Mouse (Mus musculus) forelimb bud, embryonic 11.5 days (tissue): ENCODE data around the gene Tmtc1.

Experiments
- DNase-seq: peaks from one replicate; pipeline ENCODE4 v3.0.0-alpha.2; 2012; ENCODE audit warnings: low read depth, low spot score

The Tmtc1 gene

GRCm38 (mm10) chr6:148244836-148245235 lies 199.4 kb downstream of the Tmtc1 start:
- no peak for DNase-seq

GRCm38 (mm10) chr6:148242304-148242703 lies 201.9 kb downstream of the Tmtc1 start:
- no peak for DNase-seq

- DNase-seq: no peak
These were observed 202.5 kb downstream of the Tmtc1 start for GRCm38 (mm10) chr6:148241685-148242084.

GRCm38 (mm10) chr6:148239311-148239710 lies 204.9 kb downstream of the Tmtc1 start:
- DNase-seq: no peak

- DNase-seq: no peak
These were observed 206.7 kb downstream of the Tmtc1 start for GRCm38 (mm10) chr6:148237453-148237852.

- no peak for DNase-seq
These were observed 209.9 kb downstream of the Tmtc1 start for GRCm38 (mm10) chr6:148234105-148234828.

GRCm38 (mm10) chr6:148227542-148227941 lies 216.6 kb downstream of the Tmtc1 start:
- no peak for DNase-seq

GRCm38 (mm10) chr6:148222686-148223085 lies 221.5 kb downstream of the Tmtc1 start:
- no peak for DNase-seq

GRCm38 (mm10) chr6:148218235-148219076 lies 225.7 kb downstream of the Tmtc1 start:
- DNase-seq: no peak

GRCm38 (mm10) chr6:148216752-148217151 lies 227.4 kb downstream of the Tmtc1 start:
- DNase-seq: no peak

- DNase-seq: peak; percentile 70
These were observed 229.4 kb downstream of the Tmtc1 start for GRCm38 (mm10) chr6:148214765-148215164.

- DNase-seq: peak; percentile 100
These were observed 232.1 kb downstream of the Tmtc1 start, which contains the start of gene Ergic2 for GRCm38 (mm10) chr6:148211897-148212680. TSS of gene Ergic2 (minus strand) at chr6:148212374.

- DNase-seq: no peak
These were observed 232.8 kb downstream of the Tmtc1 start for GRCm38 (mm10) chr6:148211391-148211876.

- no peak for DNase-seq
These were observed 236.7 kb downstream of the Tmtc1 start for GRCm38 (mm10) chr6:148207522-148207921.

GRCm38 (mm10) chr6:148205134-148205533 lies 239.1 kb downstream of the Tmtc1 start:
- no peak for DNase-seq

- no peak for DNase-seq
These were observed 244.5 kb downstream of the Tmtc1 start for GRCm38 (mm10) chr6:148199729-148200128.

- no peak for DNase-seq
These were observed 245.0 kb downstream of the Tmtc1 start for GRCm38 (mm10) chr6:148199177-148199576.

- DNase-seq: no peak
These were observed 250.1 kb downstream of the Tmtc1 start for GRCm38 (mm10) chr6:148193972-148194701.

- no peak for DNase-seq
These were observed 258.5 kb downstream of the Tmtc1 start for GRCm38 (mm10) chr6:148185694-148186093.
